ENCODE assay signal across 9 mouse cellular contexts in genomic region chr13:20090711-20091603, GRCm38 (mm10). TPM values are rescaled to one million over a fixed set of nuclear protein-coding genes. Genes with fewer than 3 reads are reported as not detected.
A peak's percentile ranks its signal among the peaks of the same experiment; 100 is the strongest.
DNase-seq lines count a peak whose midpoint lies in the region; ATAC-seq and TF ChIP-seq lines count a peak whose summit lies in the region.
"Had no signal": no experiment of that assay in that cellular context is flagged by ENCODE, and none has a peak within 500 bp of the region (broad histone marks: within the 10 kb centered on the region; RNA-seq: fewer than 3 reads in every experiment).

No protein-coding gene starts in this region.

- peak overlapping the region; percentile 74 for H3K4me3 ChIP-seq in kidney, adult 2 months (ENCODE audit: insufficient read depth, low read depth, low read length)
- peak overlapping the region; percentile 85 for H3K4me3 ChIP-seq in embryonic facial prominence, embryonic 10.5 days
- H3K4me3 ChIP-seq in heart, embryonic 13.5 days = peak overlapping the region; percentile 82
- peak overlapping the region; percentile 81 for H3K4me3 ChIP-seq in lung, embryonic 14.5 days (ENCODE audit: low read depth, low read length)
- H3K4me3 ChIP-seq: myocyte had no signal

- H3K36me3 ChIP-seq in kidney, adult 2 months (ENCODE audit: control insufficient read depth, insufficient read depth, low read length) = no peaks in the 10 kb centered on the region
- no peaks in the 10 kb centered on the region for H3K36me3 ChIP-seq in embryonic facial prominence, embryonic 10.5 days (replicated peaks)
- no peaks in the 10 kb centered on the region for H3K36me3 ChIP-seq in heart, embryonic 13.5 days
- no peaks in the 10 kb centered on the region for H3K36me3 ChIP-seq in lung, embryonic 14.5 days (ENCODE audit: insufficient read depth)

- peak overlapping the region; percentile 98 for H3K4me2 ChIP-seq in heart, embryonic 13.5 days
- H3K4me2 ChIP-seq in lung, embryonic 14.5 days = peak overlapping the region; percentile 78

- no peak for TF ChIP-seq POLR2A in kidney, adult 2 months (IDR thresholded peaks at IDR 0.05; ENCODE audit: low read depth, low read length)

- TF ChIP-seq CTCF in kidney, adult 2 months (conservative IDR thresholded peaks at IDR 0.05; ENCODE audit: insufficient read depth, insufficient read length, low read depth, low read length) = no peak
- no peak for TF ChIP-seq CTCF in lung, embryonic 14.5 days (IDR thresholded peaks at IDR 0.05; ENCODE audit: low read depth)

- ATAC-seq in heart, embryonic 13.5 days (ENCODE audit: extremely low read depth, insufficient number of reproducible peaks, low FRiP score, low TSS enrichment) = peak; percentile 55; the same call in 1 of the 2 replicates
- ATAC-seq in lung, embryonic 14.5 days (ENCODE audit: insufficient read depth) = peak; percentile 79
- ATAC-seq in neutrophil, adult 5-6 weeks (ENCODE audit: extremely low read depth, insufficient number of reproducible peaks, low FRiP score, poor library complexity, severe bottlenecking) = peak; percentile 36

- no peak for DNase-seq in kidney, adult 2 months
- DNase-seq in kidney, adult 9 months = no peak
- peak; percentile 75 for DNase-seq in embryonic facial prominence, embryonic 10.5 days (ENCODE audit: low spot score)
- peak; percentile 52 to 54 for DNase-seq in kidney, postnatal 25 days
- peak; percentile 80 for DNase-seq in lung, embryonic 14.5 days
- DNase-seq in thymus, adult 18-20 months = peak; percentile 49 to 57

- H3K4me1 ChIP-seq in kidney, adult 2 months (ENCODE audit: control insufficient read depth, insufficient read depth, low read length) = no peaks in the 10 kb centered on the region
- H3K4me1 ChIP-seq in embryonic facial prominence, embryonic 10.5 days = peaks cover 11% of the 10 kb centered on the region; the same call in 1 of the 2 replicates
- H3K4me1 ChIP-seq in heart, embryonic 13.5 days = peaks cover 13% of the 10 kb centered on the region
- peaks cover 13% of the 10 kb centered on the region; the same call in 1 of the 2 replicates for H3K4me1 ChIP-seq in lung, embryonic 14.5 days (ENCODE audit: insufficient read depth)

- 1% methylated on average over 92 of the region's 93 CpGs for WGBS in kidney, adult 2 months
- under 1% methylated on average over 93 of the region's 93 CpGs for WGBS in embryonic facial prominence, embryonic 10.5 days
- under 1% methylated on average over 89 of the region's 93 CpGs for WGBS in heart, embryonic 13.5 days
- under 1% methylated on average over 91 of the region's 93 CpGs for WGBS in lung, embryonic 14.5 days

- peak overlapping the region; percentile 88 for H3K9ac ChIP-seq in heart, embryonic 13.5 days
- peak overlapping the region; percentile 84 for H3K9ac ChIP-seq in lung, embryonic 14.5 days

- peaks cover 2% of the 10 kb centered on the region; the same call in 1 of the 2 replicates for H3K27me3 ChIP-seq in kidney, adult 2 months (replicated peaks; ENCODE audit: control insufficient read depth, insufficient read depth, low read length)
- H3K27me3 ChIP-seq in embryonic facial prominence, embryonic 10.5 days (replicated peaks; ENCODE audit: low read depth, poor library complexity, severe bottlenecking) = peaks cover 37% of the 10 kb centered on the region
- peaks cover 28% of the 10 kb centered on the region for H3K27me3 ChIP-seq in heart, embryonic 13.5 days (replicated peaks)
- no peaks in the 10 kb centered on the region for H3K27me3 ChIP-seq in lung, embryonic 14.5 days (ENCODE audit: insufficient read depth, low read length)

- H3K9me3 ChIP-seq in embryonic facial prominence, embryonic 10.5 days = peaks cover 3% of the 10 kb centered on the region; the same call in 1 of the 2 replicates
- no peaks in the 10 kb centered on the region for H3K9me3 ChIP-seq in heart, embryonic 13.5 days
- no peaks in the 10 kb centered on the region for H3K9me3 ChIP-seq in lung, embryonic 14.5 days (ENCODE audit: low read depth, low read length)

- H3K27ac ChIP-seq in kidney, adult 2 months (ENCODE audit: insufficient read depth, low read depth, low read length) = peak overlapping the region; percentile 36; the same call in 1 of the 2 replicates
- H3K27ac ChIP-seq in embryonic facial prominence, embryonic 10.5 days (replicated peaks) = peak overlapping the region; percentile 86
- H3K27ac ChIP-seq in heart, embryonic 13.5 days (replicated peaks) = peak overlapping the region; percentile 77
- peak overlapping the region; percentile 91 for H3K27ac ChIP-seq in lung, embryonic 14.5 days (ENCODE audit: low read depth)

RNA-seq across cellular contexts. Expression of gene Elmo1, which starts 0.6 kb away (rescaled TPM):
- 3.4 and 4.5 TPM in 2 replicates for polyA plus RNA-seq in kidney, adult 2 months (2012; rRNA removed)
- polyA plus RNA-seq in embryonic facial prominence, embryonic 10.5 days (2016; fragmentation: Nextera tagmentation; extraction: Ambion mirVana) = 9.0 and 9.8 TPM in 2 replicates
- polyA plus RNA-seq in heart, embryonic 13.5 days (2015; fragmentation: Nextera tagmentation; extraction: Ambion mirVana) = 9.3 and 9.5 TPM in 2 replicates
- 37.8 and 38.5 TPM in 2 replicates for polyA plus RNA-seq in lung, embryonic 14.5 days (2014; fragmentation: Nextera tagmentation; extraction: Ambion mirVana)
- total RNA-seq in neutrophil, adult 5-6 weeks (2017) = 104 and 117 TPM in 2 replicates

Comparison
In these comparisons a context has a peak if more than half of its experiments do, and no peak if none do; other contexts are left out.
1. DNase-seq: peak in embryonic facial prominence, embryonic 10.5 days (single experiment), kidney, postnatal 25 days (2 of 2), lung, embryonic 14.5 days (single experiment) and thymus, adult 18-20 months (2 of 2); none in kidney, adult 2 months (single experiment) and kidney, adult 9 months (single experiment).
2. H3K27ac ChIP-seq: peak in every context shown above with its lines; median percentile 91 in lung, embryonic 14.5 days; 86 in embryonic facial prominence, embryonic 10.5 days; 77 in heart, embryonic 13.5 days; 36 in kidney, adult 2 months.
3. Peak in every context shown above with its lines, with median percentiles within 50 percentile points of each other: H3K4me3 ChIP-seq and ATAC-seq.